Mouse (Mus musculus) gastrocnemius, adult 2 months (tissue): ENCODE results near the gene Vapb. TPM values are rescaled to one million over a fixed set of nuclear protein-coding genes. Genes with fewer than 3 reads are reported as not detected.

ENCODE experiments used
- DNase-seq: peaks from one replicate; pipeline ENCODE4 v3.0.0; 2022
- H3K27ac ChIP-seq: fragments of 200-600 bp; 2 replicates; pipeline ENCODE4 v1.8.1; 2022; ENCODE audit warnings: mild to moderate bottlenecking
- H3K4me3 ChIP-seq: fragments of 200-600 bp; 2 replicates; pipeline ENCODE4 v1.8.1; 2022; ENCODE audit warnings: mild to moderate bottlenecking, moderate library complexity
- CTCF ChIP-seq: fragments of 200-600 bp; IDR thresholded peaks from 2 replicates; pipeline ENCODE4 v1.8.1; 2022; ENCODE audit warnings: antibody characterized with exemption, mild to moderate bottlenecking, moderate library complexity
- intact Hi-C: fragments of 180-260 bp; cut with DNase I; formaldehyde crosslinking; loops from one replicate; pipeline ENCODE4 v1.15.1; 2025
- microRNA-seq: library from miRNA; unstranded; fragments of <30 nt; microRNA quantifications from one replicate; pipeline ENCODE4 v1.2.0, GENCODE M21; 2021
- total RNA-seq, 2 experiments: library from RNA; stranded (reverse); gene quantifications; 2 replicates each; pipeline ENCODE4 v1.2.3; 2021

Vapb gene
- total RNA-seq, 2 experiments from 2014 or later: 159 to 160 TPM

GRCm38 (mm10) chr2:173802176-173802575, 64.9 kb downstream of the Vapb start:
- no peak for TF ChIP-seq CTCF
- no peak for DNase-seq
- intact Hi-C loops: loop anchor here (10.0 kb wide), 1 partner anchor 273 kb away; the partner anchor contains the start of gene Stx16

GRCm38 (mm10) chr2:173802956-173803355, 65.6 kb downstream of the Vapb start:
- no peak for TF ChIP-seq CTCF
- peak overlapping the region; percentile 59; the same call in 1 of the 2 replicates for H3K27ac ChIP-seq
- DNase-seq: peak; percentile 62
- no peak overlapping the region for H3K4me3 ChIP-seq
- intact Hi-C loops: loop anchor here (10.0 kb wide), 1 partner anchor 272 kb away; the partner anchor contains the start of gene Stx16

More at GRCm38 (mm10) chr2:173802176-173802575, 64.9 kb downstream of the Vapb start:
- Histone ChIP-seq H3K27ac (peak overlapping the region; percentile 59; the same call in 1 of the 2 replicates), H3K4me3 (no peak overlapping the region)

- no peak for TF ChIP-seq CTCF
- H3K27ac ChIP-seq: no peak overlapping the region
- no peak overlapping the region for H3K4me3 ChIP-seq
- intact Hi-C loops: loop anchor here (10.0 kb wide), 1 partner anchor 271 kb away; the partner anchor contains the start of gene Stx16
- DNase-seq: no peak
These were observed 66.5 kb downstream of the Vapb start for GRCm38 (mm10) chr2:173803827-173804226.

- no peak for TF ChIP-seq CTCF
- Histone ChIP-seq H3K4me3 (no peak overlapping the region), H3K27ac (no peak overlapping the region)
- no peak for DNase-seq
- intact Hi-C loops: loop anchor here (10.0 kb wide), 1 partner anchor 268 kb away; the partner anchor contains the start of gene Stx16
These were observed 69.3 kb downstream of the Vapb start for GRCm38 (mm10) chr2:173806621-173807020.

GRCm38 (mm10) chr2:173808942-173809341, 71.6 kb downstream of the Vapb start:
- TF ChIP-seq CTCF: no peak
- DNase-seq: no peak
- no peak overlapping the region for H3K27ac ChIP-seq
- intact Hi-C loops: loop anchor here (10.0 kb wide), 1 partner anchor 266 kb away; the partner anchor contains the start of gene Stx16
- no peak overlapping the region for H3K4me3 ChIP-seq

- H3K4me3 ChIP-seq: no peak overlapping the region
- TF ChIP-seq CTCF: no peak
- peak; percentile 72 for DNase-seq
- intact Hi-C loops: loop anchor here (5.0 kb wide), 1 partner anchor 302 kb away; the partner anchor contains the start of gene Npepl1
- peak overlapping the region; percentile 59 for H3K27ac ChIP-seq
These were observed 72.9 kb downstream of the Vapb start for GRCm38 (mm10) chr2:173810036-173810850.

- intact Hi-C loops: loop anchor here (5.0 kb wide), 1 partner anchor 302 kb away; the partner anchor contains the start of gene Npepl1
- DNase-seq: no peak
- TF ChIP-seq CTCF: no peak
- Histone ChIP-seq H3K27ac (peak overlapping the region; percentile 59), H3K4me3 (no peak overlapping the region)
These were observed 73.5 kb downstream of the Vapb start for GRCm38 (mm10) chr2:173810851-173811130.

GRCm38 (mm10) chr2:173811850-173812249, 74.5 kb downstream of the Vapb start:
- no peak for DNase-seq
- Histone ChIP-seq H3K4me3 (no peak overlapping the region), H3K27ac (no peak overlapping the region)
- intact Hi-C loops: loop anchor here (5.0 kb wide), 1 partner anchor 300 kb away; the partner anchor contains the start of gene Npepl1
- TF ChIP-seq CTCF: peak; percentile 32; the same call in 1 of the 2 replicates

- intact Hi-C loops: loop anchor here (5.0 kb wide), 1 partner anchor 299 kb away; the partner anchor contains the start of gene Npepl1
These were observed 75.8 kb downstream of the Vapb start for GRCm38 (mm10) chr2:173813071-173813470.

GRCm38 (mm10) chr2:173826287-173826686, 89.0 kb downstream of the Vapb start:
- intact Hi-C loops: no loop called here
- TF ChIP-seq CTCF: no peak
- Histone ChIP-seq H3K27ac (no peak overlapping the region), H3K4me3 (no peak overlapping the region)
- DNase-seq: no peak

More at GRCm38 (mm10) chr2:173813071-173813470, 75.8 kb downstream of the Vapb start:
- Histone ChIP-seq H3K27ac (no peak overlapping the region), H3K4me3 (no peak overlapping the region)
- no peak for DNase-seq
- no peak for TF ChIP-seq CTCF

GRCm38 (mm10) chr2:173827228-173827627, 89.9 kb downstream of the Vapb start:
- no peak for TF ChIP-seq CTCF
- no peak for DNase-seq
- no peak overlapping the region for H3K27ac ChIP-seq
- H3K4me3 ChIP-seq: no peak overlapping the region
- intact Hi-C loops: no loop called here

GRCm38 (mm10) chr2:173828134-173828533, 90.8 kb downstream of the Vapb start:
- TF ChIP-seq CTCF: no peak
- Histone ChIP-seq H3K4me3 (no peak overlapping the region), H3K27ac (no peak overlapping the region)
- DNase-seq: no peak
- intact Hi-C loops: no loop called here

GRCm38 (mm10) chr2:173832828-173833492, 95.6 kb downstream of the Vapb start:
- DNase-seq: no peak
- no peak for TF ChIP-seq CTCF
- Histone ChIP-seq H3K4me3 (no peak overlapping the region), H3K27ac (no peak overlapping the region)
- intact Hi-C loops: no loop called here

Small RNA genes lying within 50 kb of the gene (microRNA-seq; reads per million reads assigned to microRNA genes)
- not detected for gene Mir6340

Other genes starting within 250 kb of the Vapb start
- gene 1700021F07Rik, start 214.9 kb upstream of the Vapb start, total RNA-seq: not detected
- gene Ankrd60, start 159.1 kb upstream of the Vapb start, total RNA-seq: not detected
- 10 to 100 TPM; 28.0 to 30.7 TPM for gene Rab22a, start 77.8 kb upstream of the Vapb start, total RNA-seq
- gene 1700010B08Rik, start 18.1 kb upstream of the Vapb start, total RNA-seq: not detected